Mouse (Mus musculus): ENCODE results near the gene Psen2. TPM values are rescaled to one million over a fixed set of nuclear protein-coding genes. Genes with fewer than 3 reads are reported as not detected.

Psen2 gene
- polyA plus RNA-seq, 1 experiment from 2014 or later = 15.1 TPM

- no peak overlapping the region for H3K4me3 ChIP-seq
- H3K36me3 ChIP-seq = no peaks in the 10 kb centered on the region
- H3K9ac ChIP-seq = no peak overlapping the region
- H3K4me1 ChIP-seq (replicated peaks) = no peaks in the 10 kb centered on the region
- no peak overlapping the region for H3K27ac ChIP-seq (ENCODE audit: poor library complexity, severe bottlenecking)
- no peak overlapping the region for H3K4me2 ChIP-seq
- WGBS = 88% methylated on average over 9 of the region's 9 CpGs
- ATAC-seq (ENCODE audit: insufficient number of reproducible peaks, low FRiP score) = no peak
- H3K9me3 ChIP-seq (replicated peaks) = no peaks in the 10 kb centered on the region
- no peaks in the 10 kb centered on the region for H3K27me3 ChIP-seq (replicated peaks)
Measured at GRCm38 (mm10) chr1:180296088-180296487, 32.9 kb upstream of the Psen2 start.

DNA sequence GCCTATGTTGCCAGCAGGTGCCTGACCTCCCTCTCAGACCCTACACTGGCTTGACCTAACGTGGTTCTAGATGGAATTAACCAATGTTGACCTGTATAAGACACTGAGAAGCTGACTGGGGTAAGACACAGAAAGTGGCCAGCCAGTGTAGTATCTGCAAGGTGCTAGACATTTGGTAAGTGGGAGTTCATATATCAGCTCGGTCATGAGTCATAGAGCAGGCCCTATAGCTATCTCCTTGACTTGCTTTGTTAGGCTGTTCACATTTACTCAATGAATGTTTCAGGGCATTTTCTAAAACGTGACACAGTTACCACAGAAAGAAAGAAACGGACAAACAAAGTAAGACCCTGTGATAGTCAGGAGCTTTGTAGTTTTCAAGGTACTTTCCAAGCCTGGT, 27.1 kb upstream of the Psen2 start:
- Histone ChIP-seq H3K4me3 (no peak overlapping the region), H3K27ac (ENCODE audit: poor library complexity, severe bottlenecking) (no peak overlapping the region), H3K4me1 (replicated peaks) (peaks cover 4% of the 10 kb centered on the region), H3K9ac (no peak overlapping the region), H3K9me3 (replicated peaks) (no peaks in the 10 kb centered on the region), H3K27me3 (replicated peaks) (0 out of 2 replicates have a peak, but pooled peaks cover 1% of the 10 kb centered on the region), H3K4me2 (no peak overlapping the region), H3K36me3 (no peaks in the 10 kb centered on the region)
- ATAC-seq (ENCODE audit: insufficient number of reproducible peaks, low FRiP score) = no peak
- 61% methylated on average over 4 of the region's 4 CpGs for WGBS

DNA sequence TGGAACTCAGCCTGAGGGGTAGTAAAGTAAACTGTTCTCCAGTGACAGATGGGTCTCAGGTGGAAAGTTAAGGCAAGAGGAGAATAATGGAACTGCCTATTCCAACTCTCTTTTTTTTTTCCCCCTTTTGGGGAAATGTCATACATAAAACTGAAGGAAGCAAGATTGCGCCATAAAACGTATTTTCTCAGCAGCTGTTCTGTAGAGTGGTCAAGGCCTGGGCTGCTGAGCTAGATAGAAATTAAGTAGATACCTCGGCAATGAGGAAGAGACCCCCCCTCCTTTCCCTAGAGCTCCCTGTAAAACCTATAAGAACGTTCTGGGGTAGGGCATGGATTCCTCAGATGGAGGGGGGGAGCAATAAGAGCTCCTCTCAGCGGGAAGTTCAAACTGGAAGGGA, 26.6 kb upstream of the Psen2 start:
- peaks cover 5% of the 10 kb centered on the region; the same call in 1 of the 2 replicates for H3K27me3 ChIP-seq (replicated peaks)
- no peak overlapping the region for H3K4me2 ChIP-seq
- no peaks in the 10 kb centered on the region for H3K36me3 ChIP-seq
- H3K9ac ChIP-seq = no peak overlapping the region
- no peak overlapping the region for H3K27ac ChIP-seq (ENCODE audit: poor library complexity, severe bottlenecking)
- WGBS = 71% methylated on average over 5 of the region's 5 CpGs
- no peak for ATAC-seq (ENCODE audit: insufficient number of reproducible peaks, low FRiP score)
- peaks cover 4% of the 10 kb centered on the region for H3K4me1 ChIP-seq (replicated peaks)
- H3K4me3 ChIP-seq = no peak overlapping the region
- H3K9me3 ChIP-seq (replicated peaks) = no peaks in the 10 kb centered on the region

DNA sequence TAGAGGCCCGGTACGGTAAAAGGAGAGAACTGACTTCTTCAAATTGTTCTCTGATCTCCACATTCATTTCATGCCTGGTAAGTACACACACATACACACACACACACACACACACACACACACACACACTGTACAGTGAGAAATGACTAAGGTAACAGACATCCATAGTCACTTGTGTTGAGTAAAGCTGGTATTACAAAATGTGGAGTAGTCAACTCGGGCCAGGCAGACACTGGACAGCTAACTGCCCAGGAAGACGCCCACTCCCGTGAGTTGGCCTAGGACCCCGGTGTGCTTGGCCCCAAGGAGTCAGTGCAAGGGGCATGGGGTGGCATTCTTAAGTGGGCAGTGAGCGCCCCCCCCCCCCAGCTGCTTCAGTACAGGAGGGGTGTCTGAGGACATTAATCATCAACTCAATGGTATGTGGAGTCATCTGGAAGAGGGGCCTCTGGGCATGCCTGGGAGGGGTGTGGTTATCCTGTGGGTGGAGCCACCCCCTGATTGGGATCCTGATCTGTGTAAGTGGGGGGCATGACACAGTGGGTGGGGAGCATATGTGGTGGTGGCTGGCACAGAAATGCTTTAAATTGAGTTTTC, 25.7 kb upstream of the Psen2 start:
- Histone ChIP-seq H3K4me1 (replicated peaks) (peaks cover 10% of the 10 kb centered on the region), H3K27ac (ENCODE audit: poor library complexity, severe bottlenecking) (no peak overlapping the region), H3K36me3 (no peaks in the 10 kb centered on the region), H3K27me3 (replicated peaks) (peaks cover 5% of the 10 kb centered on the region; the same call in 1 of the 2 replicates), H3K9me3 (replicated peaks) (no peaks in the 10 kb centered on the region), H3K4me2 (no peak overlapping the region), H3K9ac (no peak overlapping the region), H3K4me3 (no peak overlapping the region)
- WGBS = 87% methylated on average over 7 of the region's 7 CpGs
- ATAC-seq (ENCODE audit: insufficient number of reproducible peaks, low FRiP score) = no peak

GRCm38 (mm10) chr1:180288227-180288626, 25.0 kb upstream of the Psen2 start:
- H3K9ac ChIP-seq = no peak overlapping the region
- H3K36me3 ChIP-seq = no peaks in the 10 kb centered on the region
- no peaks in the 10 kb centered on the region for H3K9me3 ChIP-seq (replicated peaks)
- H3K27ac ChIP-seq (ENCODE audit: poor library complexity, severe bottlenecking) = no peak overlapping the region
- no peak overlapping the region for H3K4me3 ChIP-seq
- no peak overlapping the region for H3K4me2 ChIP-seq
- no peak for ATAC-seq (ENCODE audit: insufficient number of reproducible peaks, low FRiP score)
- H3K27me3 ChIP-seq (replicated peaks) = peaks cover 8% of the 10 kb centered on the region
- 78% methylated on average over 7 of the region's 7 CpGs for WGBS
- H3K4me1 ChIP-seq (replicated peaks) = peaks cover 17% of the 10 kb centered on the region

- Histone ChIP-seq H3K4me1 (replicated peaks) (peaks cover 17% of the 10 kb centered on the region), H3K4me2 (no peak overlapping the region), H3K4me3 (no peak overlapping the region), H3K36me3 (no peaks in the 10 kb centered on the region), H3K27me3 (replicated peaks) (peaks cover 8% of the 10 kb centered on the region), H3K9ac (no peak overlapping the region), H3K27ac (ENCODE audit: poor library complexity, severe bottlenecking) (no peak overlapping the region), H3K9me3 (replicated peaks) (no peaks in the 10 kb centered on the region)
- ATAC-seq (ENCODE audit: insufficient number of reproducible peaks, low FRiP score) = no peak
- 65% methylated on average over 15 of the region's 15 CpGs for WGBS
Measured at GRCm38 (mm10) chr1:180286081-180286831, 23.0 kb upstream of the Psen2 start.

- H3K9ac ChIP-seq = peak overlapping the region; percentile 33; the same call in 1 of the 2 replicates
- H3K36me3 ChIP-seq = no peaks in the 10 kb centered on the region
- peak; percentile 37; the same call in 1 of the 2 replicates for ATAC-seq (ENCODE audit: insufficient number of reproducible peaks, low FRiP score)
- no peak overlapping the region for H3K4me3 ChIP-seq
- H3K27me3 ChIP-seq (replicated peaks) = peaks cover 8% of the 10 kb centered on the region
- H3K4me1 ChIP-seq (replicated peaks) = peaks cover 30% of the 10 kb centered on the region
- H3K9me3 ChIP-seq (replicated peaks) = no peaks in the 10 kb centered on the region
- peak overlapping the region; percentile 37; the same call in 1 of the 2 replicates for H3K4me2 ChIP-seq
- no peak overlapping the region for H3K27ac ChIP-seq (ENCODE audit: poor library complexity, severe bottlenecking)
- WGBS = 25% methylated on average over 16 of the region's 16 CpGs
Measured at GRCm38 (mm10) chr1:180283813-180284768, 20.9 kb upstream of the Psen2 start.

DNA sequence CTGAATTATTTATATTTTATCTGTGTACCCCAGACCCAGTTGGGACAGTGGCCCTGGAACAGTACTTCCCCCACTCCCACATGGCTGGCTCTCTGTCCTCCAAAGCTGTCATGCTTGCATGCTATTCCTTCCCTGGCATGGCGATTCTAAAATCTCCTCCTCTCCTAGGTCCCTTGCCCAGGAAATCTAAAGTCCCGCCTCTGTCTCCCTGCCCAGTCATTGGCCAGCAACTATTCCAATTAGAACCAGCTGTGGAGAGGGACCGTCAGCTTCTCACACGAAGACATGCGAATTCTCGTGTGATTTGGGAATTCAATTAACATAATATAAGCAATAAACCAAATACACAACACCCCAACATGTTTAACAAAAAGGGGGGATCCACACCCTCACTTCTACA, 19.3 kb upstream of the Psen2 start:
- Histone ChIP-seq H3K27me3 (replicated peaks) (peaks cover 8% of the 10 kb centered on the region), H3K4me1 (replicated peaks) (peaks cover 31% of the 10 kb centered on the region), H3K9ac (no peak overlapping the region), H3K4me3 (no peak overlapping the region), H3K27ac (ENCODE audit: poor library complexity, severe bottlenecking) (no peak overlapping the region), H3K4me2 (no peak overlapping the region), H3K36me3 (no peaks in the 10 kb centered on the region), H3K9me3 (replicated peaks) (no peaks in the 10 kb centered on the region)
- no peak for ATAC-seq (ENCODE audit: insufficient number of reproducible peaks, low FRiP score)
- 66% methylated on average over 6 of the region's 6 CpGs for WGBS

GRCm38 (mm10) chr1:180279648-180280047, 16.4 kb upstream of the Psen2 start:
- ATAC-seq (ENCODE audit: insufficient number of reproducible peaks, low FRiP score) = peak; percentile 37; the same call in 1 of the 2 replicates

DNA sequence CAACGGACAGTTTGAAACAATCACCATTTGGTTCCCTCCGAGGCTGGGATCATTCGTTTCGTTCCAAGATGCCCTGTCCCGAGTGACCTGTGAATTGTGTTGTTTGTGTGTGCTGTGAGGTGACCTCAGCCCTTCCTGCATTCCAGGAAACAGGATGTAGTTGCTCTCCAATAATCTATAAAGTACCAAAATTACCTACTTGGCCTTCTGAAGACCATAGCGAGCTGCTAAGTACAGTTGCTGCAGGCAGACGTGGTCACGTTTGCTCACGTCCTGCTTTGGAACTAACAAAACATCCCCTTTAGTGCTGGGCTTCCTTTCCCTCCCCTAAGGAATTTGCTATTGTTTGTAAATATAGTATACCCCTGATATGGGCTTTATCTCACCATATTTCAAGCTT, 14.3 kb upstream of the Psen2 start:
- no peaks in the 10 kb centered on the region for H3K27me3 ChIP-seq (replicated peaks)
- ATAC-seq (ENCODE audit: insufficient number of reproducible peaks, low FRiP score) = 0 out of 2 replicates have a peak, but pooled peaks have one; percentile 31
- H3K36me3 ChIP-seq = no peaks in the 10 kb centered on the region
- no peak overlapping the region for H3K4me2 ChIP-seq
- no peak overlapping the region for H3K27ac ChIP-seq (ENCODE audit: poor library complexity, severe bottlenecking)
- H3K4me1 ChIP-seq (replicated peaks) = peaks cover 28% of the 10 kb centered on the region
- peaks cover 10% of the 10 kb centered on the region; the same call in 1 of the 2 replicates for H3K9me3 ChIP-seq (replicated peaks)
- H3K9ac ChIP-seq = no peak overlapping the region
- no peak overlapping the region for H3K4me3 ChIP-seq
- 50% methylated on average over 9 of the region's 9 CpGs for WGBS

More at GRCm38 (mm10) chr1:180279648-180280047, 16.4 kb upstream of the Psen2 start:
- Histone ChIP-seq H3K9me3 (replicated peaks) (peaks cover 10% of the 10 kb centered on the region; the same call in 1 of the 2 replicates), H3K36me3 (no peaks in the 10 kb centered on the region), H3K4me3 (0 out of 2 replicates have a peak overlapping the region, but pooled peaks have one; percentile 14), H3K27me3 (replicated peaks) (peaks cover 3% of the 10 kb centered on the region; the same call in 1 of the 2 replicates), H3K4me1 (replicated peaks) (peaks cover 38% of the 10 kb centered on the region), H3K27ac (ENCODE audit: poor library complexity, severe bottlenecking) (no peak overlapping the region; the same call in 1 of the 2 replicates), H3K9ac (no peak overlapping the region), H3K4me2 (peak overlapping the region; percentile 46)
- 37% methylated on average over 7 of the region's 7 CpGs for WGBS
